Mouse (Mus musculus): ENCODE measurements around the gene Ikbip. TPM values are rescaled to one million over a fixed set of nuclear protein-coding genes. Genes with fewer than 3 reads are reported as not detected.

The Ikbip gene
- 24.7 and 25.7 TPM in 2 replicates for polyA plus RNA-seq (2014; fragmentation: Nextera tagmentation; extraction: Ambion mirVana)

DNA sequence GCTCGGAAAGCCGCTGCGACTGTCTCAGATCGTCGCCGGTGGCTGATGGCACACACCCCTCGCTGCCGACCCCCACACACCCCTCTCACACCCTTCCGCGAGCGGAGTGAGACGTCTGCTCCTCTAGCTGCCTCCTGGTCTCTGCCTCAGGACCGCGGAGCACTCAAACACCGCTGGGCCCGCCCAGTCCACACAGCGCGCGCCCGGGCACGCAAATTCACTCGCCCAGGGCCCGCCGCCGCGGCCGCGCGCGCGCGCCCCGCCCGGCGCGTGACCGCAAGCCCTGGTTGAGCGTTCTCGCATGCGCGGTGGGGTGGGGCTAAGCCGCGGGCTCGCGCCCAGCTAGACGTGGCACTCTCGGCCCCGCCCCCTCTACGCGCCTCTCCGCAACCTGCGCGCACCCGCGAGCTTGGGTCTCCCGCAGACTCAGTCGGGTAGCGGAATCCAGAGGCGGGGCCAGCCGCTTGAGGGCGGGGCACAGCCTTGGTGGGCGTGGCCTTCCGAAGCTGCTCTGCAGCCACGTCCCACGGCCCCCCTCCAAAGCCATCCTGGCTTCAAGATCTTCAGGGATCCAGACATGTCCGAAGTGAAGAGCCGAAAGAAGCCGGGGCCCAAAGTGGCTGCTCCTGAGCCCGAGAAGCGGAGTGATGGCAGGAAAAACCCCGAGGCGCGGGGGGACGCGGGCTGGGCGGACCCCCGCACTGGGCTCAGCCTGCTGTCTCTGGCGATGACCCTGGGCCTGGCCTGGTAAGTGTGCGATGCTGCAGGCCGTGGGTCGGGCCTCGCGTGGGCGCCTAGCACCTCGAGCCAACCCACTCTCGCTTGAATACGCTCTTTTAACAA, at the start of gene Ikbip, which contains the start of gene Apaf1:
TSS of gene Ikbip (plus strand) at position 391 of the 843 bp plus-strand sequence.
TSS of gene Apaf1 (minus strand) at position 221 of the 843 bp plus-strand sequence.
- ATAC-seq (ENCODE audit: low FRiP score) (peak; percentile 97), DNase-seq (ENCODE audit: low spot score) (peak; percentile 100)
- Histone ChIP-seq H3K36me3 (ENCODE audit: control insufficient read depth, insufficient read depth, low read length) (no peaks in the 10 kb centered on the region), H3K4me2 (replicated peaks; ENCODE audit: low read depth, low read length) (peak within 1 kb of the TSS; percentile 62), H3K4me3 (ENCODE audit: low read depth, low read length) (peak within 1 kb of the TSS; percentile 87), H3K27ac (ENCODE audit: low read depth, low read length) (peak within 1 kb of the TSS; percentile 83), H3K4me1 (replicated peaks; ENCODE audit: control insufficient read depth, insufficient read depth, low read length) (no peaks in the 10 kb centered on the region; the same call in 1 of the 2 replicates), H3K9ac (ENCODE audit: low read depth, low read length) (peak within 1 kb of the TSS; percentile 87), H3K9me3 (ENCODE audit: control insufficient read depth, low read length) (no peaks in the 10 kb centered on the region), H3K27me3 (ENCODE audit: control insufficient read depth, insufficient read depth, low read length) (no peaks in the 10 kb centered on the region)
- under 1% methylated on average over 80 of the region's 87 CpGs for WGBS

DNA sequence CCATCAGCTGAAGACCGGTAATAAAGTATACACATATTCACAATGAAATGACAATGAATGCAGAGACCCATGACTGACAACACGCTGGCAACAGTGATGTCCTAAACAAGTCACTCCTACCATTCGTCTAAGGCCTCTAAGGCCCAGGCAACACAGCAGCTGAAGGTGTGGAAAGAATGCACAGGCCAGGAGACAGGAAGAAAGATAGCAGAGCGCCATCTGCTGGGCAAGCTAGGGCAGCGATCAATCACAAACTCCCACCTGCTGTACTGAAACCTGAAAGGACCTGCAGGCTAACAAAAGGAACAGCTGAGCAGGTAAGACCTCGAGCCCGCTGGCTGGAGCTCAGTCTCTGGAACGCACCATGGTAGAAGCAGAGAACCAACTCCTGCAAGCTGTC, 48.8 kb upstream of the Ikbip start:
- 26% methylated on average over 8 of the region's 8 CpGs for WGBS
- ATAC-seq (ENCODE audit: low FRiP score), result peak; percentile 72
- Histone ChIP-seq H3K4me1 (replicated peaks; ENCODE audit: control insufficient read depth, insufficient read depth, low read length) (no peaks in the 10 kb centered on the region), H3K36me3 (ENCODE audit: control insufficient read depth, insufficient read depth, low read length) (no peaks in the 10 kb centered on the region), H3K4me3 (ENCODE audit: low read depth, low read length) (no peak overlapping the region), H3K27ac (ENCODE audit: low read depth, low read length) (no peak overlapping the region), H3K27me3 (ENCODE audit: control insufficient read depth, insufficient read depth, low read length) (no peaks in the 10 kb centered on the region), H3K4me2 (replicated peaks; ENCODE audit: low read depth, low read length) (no peak overlapping the region), H3K9me3 (ENCODE audit: control insufficient read depth, low read length) (no peaks in the 10 kb centered on the region), H3K9ac (ENCODE audit: low read depth, low read length) (no peak overlapping the region)
- DNase-seq (ENCODE audit: low spot score), result peak; percentile 77

DNA sequence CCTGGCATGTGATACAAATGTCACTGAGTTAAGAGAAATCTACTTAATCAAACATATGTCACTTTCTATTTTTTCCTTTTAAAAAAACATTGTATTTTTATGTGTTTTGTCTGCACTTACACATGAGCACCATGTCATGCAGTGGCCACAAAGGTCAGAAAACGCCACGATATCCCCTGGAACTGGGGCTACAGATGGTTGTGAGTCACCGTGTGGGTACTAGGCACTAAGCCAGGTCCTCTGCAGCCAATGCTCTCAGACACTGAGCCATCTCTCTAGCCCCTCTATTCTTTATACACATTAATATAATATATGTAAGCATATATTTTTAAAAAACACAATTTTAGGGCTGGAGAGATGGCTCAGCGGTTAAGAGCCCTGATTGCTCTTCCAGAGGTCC, 33.0 kb upstream of the Ikbip start:
- H3K9me3 ChIP-seq (ENCODE audit: control insufficient read depth, low read length), result no peaks in the 10 kb centered on the region
- H3K4me2 ChIP-seq (replicated peaks; ENCODE audit: low read depth, low read length), result no peak overlapping the region
- no peak overlapping the region for H3K4me3 ChIP-seq (ENCODE audit: low read depth, low read length)
- H3K27ac ChIP-seq (ENCODE audit: low read depth, low read length), result no peak overlapping the region
- DNase-seq (ENCODE audit: low spot score) (no peak), ATAC-seq (ENCODE audit: low FRiP score) (no peak)
- 90% methylated on average over 4 of the region's 4 CpGs for WGBS
- H3K27me3 ChIP-seq (ENCODE audit: control insufficient read depth, insufficient read depth, low read length), result no peaks in the 10 kb centered on the region
- H3K36me3 ChIP-seq (ENCODE audit: control insufficient read depth, insufficient read depth, low read length), result peaks cover 5% of the 10 kb centered on the region; the same call in 1 of the 2 replicates
- H3K9ac ChIP-seq (ENCODE audit: low read depth, low read length), result no peak overlapping the region
- no peaks in the 10 kb centered on the region for H3K4me1 ChIP-seq (replicated peaks; ENCODE audit: control insufficient read depth, insufficient read depth, low read length)

DNA sequence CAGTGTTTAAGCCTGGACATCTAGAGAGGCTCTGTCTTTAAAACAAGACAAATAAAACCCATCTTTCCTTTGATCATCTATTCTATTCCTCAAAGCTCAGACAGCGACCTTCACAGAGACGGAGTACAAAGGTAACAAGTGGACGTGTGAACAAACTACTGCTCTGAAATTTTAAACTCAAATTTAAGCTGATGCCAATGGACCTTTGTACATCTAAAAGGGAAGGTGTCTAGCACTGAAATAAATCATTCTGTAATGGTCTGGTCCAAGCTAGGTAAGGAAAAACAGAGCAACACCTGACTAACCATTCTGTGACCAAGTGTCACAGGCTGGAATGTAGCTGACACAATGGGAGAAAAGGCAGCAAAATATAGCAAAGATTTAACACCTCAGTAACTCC, 31.6 kb upstream of the Ikbip start:
- ATAC-seq (ENCODE audit: low FRiP score) (no peak), DNase-seq (ENCODE audit: low spot score) (no peak)
- no peaks in the 10 kb centered on the region for H3K4me1 ChIP-seq (replicated peaks; ENCODE audit: control insufficient read depth, insufficient read depth, low read length)
- H3K4me3 ChIP-seq (ENCODE audit: low read depth, low read length), result no peak overlapping the region
- no peaks in the 10 kb centered on the region for H3K9me3 ChIP-seq (ENCODE audit: control insufficient read depth, low read length)
- no peak overlapping the region for H3K4me2 ChIP-seq (replicated peaks; ENCODE audit: low read depth, low read length)
- peaks cover 9% of the 10 kb centered on the region; the same call in 1 of the 2 replicates for H3K36me3 ChIP-seq (ENCODE audit: control insufficient read depth, insufficient read depth, low read length)
- no peaks in the 10 kb centered on the region for H3K27me3 ChIP-seq (ENCODE audit: control insufficient read depth, insufficient read depth, low read length)
- no peak overlapping the region for H3K9ac ChIP-seq (ENCODE audit: low read depth, low read length)
- no peak overlapping the region for H3K27ac ChIP-seq (ENCODE audit: low read depth, low read length)
- 93% methylated on average over 3 of the region's 3 CpGs for WGBS

DNA sequence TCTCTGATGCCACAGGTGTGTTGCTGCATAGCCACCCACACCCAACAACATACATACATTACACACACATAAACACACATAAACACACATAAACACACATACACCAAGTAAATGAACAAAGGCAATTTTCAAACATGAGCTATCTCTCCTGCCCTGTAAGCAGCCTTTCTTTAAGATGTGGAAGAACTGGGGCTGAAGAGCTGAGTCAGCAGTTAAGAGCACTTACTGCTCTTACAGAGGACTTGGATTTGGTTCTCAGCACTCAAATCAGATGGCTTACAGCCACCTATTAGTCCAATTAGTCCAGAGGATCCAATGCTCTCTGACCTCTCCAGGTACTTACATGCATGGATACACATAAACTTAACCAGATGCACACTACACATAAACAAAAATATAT, 30.0 kb upstream of the Ikbip start:
- peaks cover 9% of the 10 kb centered on the region; the same call in 1 of the 2 replicates for H3K36me3 ChIP-seq (ENCODE audit: control insufficient read depth, insufficient read depth, low read length)

DNA sequence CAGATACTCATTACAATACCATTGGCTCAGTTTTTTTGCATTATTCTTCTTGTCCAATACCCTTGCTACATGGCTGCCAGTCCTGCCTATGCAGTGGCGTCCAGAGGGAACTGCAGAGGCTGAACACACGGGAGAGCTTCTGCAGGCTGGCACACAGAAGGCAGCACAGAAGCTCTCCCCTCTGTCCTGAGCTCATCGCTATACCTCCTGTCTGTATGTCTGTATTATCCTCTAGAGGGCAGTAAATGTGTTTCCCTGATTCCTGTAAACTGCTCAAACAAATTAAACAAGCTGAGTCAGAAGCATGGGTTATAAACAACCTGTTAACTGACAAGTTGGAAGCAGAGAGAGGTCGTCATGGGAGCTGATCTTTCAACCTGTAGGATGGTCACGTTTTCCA, 22.0 kb upstream of the Ikbip start:
- Histone ChIP-seq H3K27me3 (ENCODE audit: control insufficient read depth, insufficient read depth, low read length) (no peaks in the 10 kb centered on the region), H3K9me3 (ENCODE audit: control insufficient read depth, low read length) (no peaks in the 10 kb centered on the region), H3K4me1 (replicated peaks; ENCODE audit: control insufficient read depth, insufficient read depth, low read length) (no peaks in the 10 kb centered on the region), H3K4me2 (replicated peaks; ENCODE audit: low read depth, low read length) (no peak overlapping the region), H3K9ac (ENCODE audit: low read depth, low read length) (no peak overlapping the region), H3K36me3 (ENCODE audit: control insufficient read depth, insufficient read depth, low read length) (no peaks in the 10 kb centered on the region), H3K27ac (ENCODE audit: low read depth, low read length) (no peak overlapping the region), H3K4me3 (ENCODE audit: low read depth, low read length) (no peak overlapping the region)
- no peak for DNase-seq (ENCODE audit: low spot score)
- 39% methylated on average over 5 of the region's 5 CpGs for WGBS
- ATAC-seq (ENCODE audit: low FRiP score), result no peak

More for the DNA sequence above, 30.0 kb upstream of the Ikbip start:
- Histone ChIP-seq H3K9me3 (ENCODE audit: control insufficient read depth, low read length) (no peaks in the 10 kb centered on the region), H3K9ac (ENCODE audit: low read depth, low read length) (no peak overlapping the region), H3K4me1 (replicated peaks; ENCODE audit: control insufficient read depth, insufficient read depth, low read length) (no peaks in the 10 kb centered on the region), H3K4me3 (ENCODE audit: low read depth, low read length) (no peak overlapping the region), H3K27me3 (ENCODE audit: control insufficient read depth, insufficient read depth, low read length) (no peaks in the 10 kb centered on the region), H3K4me2 (replicated peaks; ENCODE audit: low read depth, low read length) (no peak overlapping the region), H3K27ac (ENCODE audit: low read depth, low read length) (no peak overlapping the region)
- DNase-seq (ENCODE audit: low spot score), result no peak
- no peak for ATAC-seq (ENCODE audit: low FRiP score)

DNA sequence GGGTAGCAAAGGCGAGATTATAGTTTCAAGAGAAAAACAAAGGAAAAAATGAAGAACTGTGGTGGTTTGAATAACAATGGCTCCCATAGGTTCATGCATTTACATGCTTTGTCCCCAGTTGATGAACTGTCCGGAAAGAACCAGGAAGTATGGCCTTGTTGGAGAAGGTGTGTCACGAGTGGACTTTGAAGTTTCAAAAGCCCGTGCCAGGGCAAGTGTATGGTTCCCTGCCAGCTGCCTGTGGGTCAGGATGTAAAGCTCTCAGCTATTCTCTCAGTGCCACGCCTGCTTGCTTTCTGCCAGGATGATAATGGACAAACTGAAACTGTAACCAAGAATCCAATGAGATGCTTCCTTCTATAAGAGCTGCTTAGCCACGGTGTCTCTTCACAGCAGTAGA, 20.4 kb upstream of the Ikbip start:
- WGBS, result 96% methylated on average over 6 of the region's 6 CpGs
- H3K4me1 ChIP-seq (replicated peaks; ENCODE audit: control insufficient read depth, insufficient read depth, low read length), result no peaks in the 10 kb centered on the region
- no peak overlapping the region for H3K9ac ChIP-seq (ENCODE audit: low read depth, low read length)
- DNase-seq (ENCODE audit: low spot score), result no peak
- H3K4me3 ChIP-seq (ENCODE audit: low read depth, low read length), result no peak overlapping the region
- H3K27ac ChIP-seq (ENCODE audit: low read depth, low read length), result no peak overlapping the region
- no peaks in the 10 kb centered on the region for H3K9me3 ChIP-seq (ENCODE audit: control insufficient read depth, low read length)
- no peaks in the 10 kb centered on the region for H3K27me3 ChIP-seq (ENCODE audit: control insufficient read depth, insufficient read depth, low read length)
- H3K4me2 ChIP-seq (replicated peaks; ENCODE audit: low read depth, low read length), result no peak overlapping the region
- no peak for ATAC-seq (ENCODE audit: low FRiP score)
- 0 out of 2 replicates have a peak, but pooled peaks cover 2% of the 10 kb centered on the region for H3K36me3 ChIP-seq (ENCODE audit: control insufficient read depth, insufficient read depth, low read length)

DNA sequence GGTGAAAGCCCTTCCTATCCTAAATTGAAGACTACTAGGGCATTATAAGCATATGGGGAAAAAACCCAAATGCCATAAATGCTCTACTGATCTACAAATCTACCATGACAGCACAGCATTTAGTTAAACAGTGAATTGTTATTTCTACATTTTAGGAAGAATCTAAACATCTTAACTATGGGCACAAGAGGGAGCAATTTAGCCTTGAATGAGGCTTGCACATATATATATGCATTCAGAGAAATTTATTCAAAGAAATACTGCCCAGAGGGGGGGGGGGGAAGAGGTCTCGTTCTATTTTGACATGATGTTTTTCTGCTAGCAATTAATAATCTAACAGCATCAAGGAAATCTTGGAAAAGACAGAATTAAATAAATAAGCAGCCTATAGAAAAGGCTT, 11.0 kb upstream of the Ikbip start:
- H3K27ac ChIP-seq (ENCODE audit: low read depth, low read length), result no peak overlapping the region
- no peaks in the 10 kb centered on the region for H3K4me1 ChIP-seq (replicated peaks; ENCODE audit: control insufficient read depth, insufficient read depth, low read length)
- H3K4me3 ChIP-seq (ENCODE audit: low read depth, low read length), result no peak overlapping the region
- H3K4me2 ChIP-seq (replicated peaks; ENCODE audit: low read depth, low read length), result no peak overlapping the region
- no peaks in the 10 kb centered on the region for H3K9me3 ChIP-seq (ENCODE audit: control insufficient read depth, low read length)
- H3K9ac ChIP-seq (ENCODE audit: low read depth, low read length), result no peak overlapping the region
- ATAC-seq (ENCODE audit: low FRiP score) (no peak), DNase-seq (ENCODE audit: low spot score) (no peak)
- H3K27me3 ChIP-seq (ENCODE audit: control insufficient read depth, insufficient read depth, low read length), result no peaks in the 10 kb centered on the region
- 83% methylated on average over 1 of the region's 1 CpGs for WGBS
- H3K36me3 ChIP-seq (ENCODE audit: control insufficient read depth, insufficient read depth, low read length), result 0 out of 2 replicates have a peak, but pooled peaks cover 2% of the 10 kb centered on the region

DNA sequence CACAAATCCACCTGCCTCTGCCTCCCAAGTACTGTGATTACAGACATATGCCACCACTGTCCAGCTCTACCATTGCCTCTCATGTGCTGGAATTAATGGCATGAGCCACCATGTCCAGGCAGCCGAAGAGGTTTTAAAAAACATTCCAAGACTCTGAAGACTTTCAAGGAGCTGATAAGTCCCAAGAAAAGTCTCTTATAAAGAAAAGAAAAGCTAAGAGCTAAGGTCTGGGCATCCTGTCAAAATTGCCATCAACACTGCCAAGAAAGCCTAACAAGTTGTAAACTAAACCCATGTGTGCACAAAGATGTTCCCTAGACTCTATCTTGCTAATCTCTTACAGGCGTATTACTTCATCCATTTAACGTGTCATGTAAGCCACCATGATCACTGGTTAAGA, 9.4 kb upstream of the Ikbip start:
- Histone ChIP-seq H3K4me1 (replicated peaks; ENCODE audit: control insufficient read depth, insufficient read depth, low read length) (no peaks in the 10 kb centered on the region), H3K9ac (ENCODE audit: low read depth, low read length) (no peak overlapping the region), H3K27me3 (ENCODE audit: control insufficient read depth, insufficient read depth, low read length) (no peaks in the 10 kb centered on the region), H3K27ac (ENCODE audit: low read depth, low read length) (no peak overlapping the region), H3K4me3 (ENCODE audit: low read depth, low read length) (no peak overlapping the region), H3K36me3 (ENCODE audit: control insufficient read depth, insufficient read depth, low read length) (no peaks in the 10 kb centered on the region), H3K9me3 (ENCODE audit: control insufficient read depth, low read length) (no peaks in the 10 kb centered on the region), H3K4me2 (replicated peaks; ENCODE audit: low read depth, low read length) (no peak overlapping the region)
- 94% methylated on average over 3 of the region's 3 CpGs for WGBS
- ATAC-seq (ENCODE audit: low FRiP score) (no peak), DNase-seq (ENCODE audit: low spot score) (no peak)

Data from hindbrain, embryonic 11.5 days (tissue).